In the genomic region with DNA sequence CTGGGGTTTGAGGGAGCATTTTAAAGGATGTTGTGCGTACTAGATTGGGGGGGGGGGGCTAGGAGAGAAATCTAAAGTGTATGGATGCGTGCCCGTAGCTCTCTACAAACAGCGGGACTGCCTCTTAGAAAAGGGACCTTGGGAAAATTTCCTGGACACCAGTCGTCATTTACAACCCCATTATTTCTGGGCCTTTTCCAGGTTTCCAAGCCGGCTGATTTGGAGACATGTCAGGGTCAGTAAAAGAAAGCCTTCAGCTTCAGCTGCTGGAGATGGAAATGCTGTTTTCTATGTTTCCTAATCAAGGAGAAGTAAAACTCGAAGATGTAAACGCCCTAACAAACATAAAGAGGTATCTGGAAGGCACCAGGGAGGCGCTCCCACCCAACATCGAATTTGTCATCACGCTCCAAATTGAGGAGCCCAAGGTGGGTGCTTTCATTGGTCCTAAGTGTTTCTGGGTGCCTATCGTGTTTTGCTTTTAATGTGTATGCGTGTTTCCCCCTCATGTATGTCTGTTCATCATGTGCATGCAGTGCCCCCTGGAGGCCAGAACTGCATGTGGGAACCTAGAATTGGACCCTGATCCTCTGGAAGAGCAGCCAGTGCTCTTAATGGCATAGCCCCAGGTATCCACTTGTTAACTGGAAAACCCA, we compare ENCODE assay signal across 1 mouse cellular context.
TF ChIP-seq lines count a peak whose summit lies in the region.

No protein-coding gene starts in this region.

TF ChIP-seq in MEL, 35 proteins besides CTCF, POLR2A, EP300 and RAD21 (continued from another document):
- TF ChIP-seq E2F4 (IDR thresholded peaks at IDR 0.05; ENCODE audit: borderline replicate concordance, low read depth, low read length) (no peak), MEF2A (IDR thresholded peaks at IDR 0.05; ENCODE audit: extremely low read depth, insufficient replicate concordance, low read depth, low read length, poor library complexity, severe bottlenecking) (no peak), SIN3A (IDR thresholded peaks at IDR 0.05; ENCODE audit: low read length) (peak; percentile 82), MAFK (IDR thresholded peaks at IDR 0.05; ENCODE audit: borderline replicate concordance, low read depth, low read length) (no peak), GATA1 (IDR thresholded peaks at IDR 0.05; ENCODE audit: low read depth, low read length) (0 out of 2 replicates have a peak, but pooled peaks have one; percentile 5), RCOR1 (IDR thresholded peaks at IDR 0.05; ENCODE audit: low read depth, low read length) (no peak; the same call in 1 of the 2 replicates), MAZ (IDR thresholded peaks at IDR 0.05; ENCODE audit: low read depth, low read length) (no peak), ELF1 (IDR thresholded peaks at IDR 0.05; ENCODE audit: low read depth, low read length) (no peak), NRF1 (IDR thresholded peaks at IDR 0.05; ENCODE audit: insufficient read depth, low read depth, low read length, poor library complexity, severe bottlenecking) (no peak), ZC3H11A (IDR thresholded peaks at IDR 0.05; ENCODE audit: low read depth, low read length) (peak; percentile 78), CHD2 (IDR thresholded peaks at IDR 0.05; ENCODE audit: low read length) (no peak), TBP (IDR thresholded peaks at IDR 0.05; ENCODE audit: low read depth, low read length) (no peak), CHD1 (IDR thresholded peaks at IDR 0.05; ENCODE audit: low read depth, low read length) (no peak), ZMIZ1 (IDR thresholded peaks at IDR 0.05; ENCODE audit: low read depth, low read length) (no peak), GABPA (IDR thresholded peaks at IDR 0.05; ENCODE audit: low read depth, low read length) (no peak)
TF ChIP-seq in MEL: peak in this region for 9.
